Mouse (Mus musculus) left cerebral cortex, adult 18-20 months (tissue): ENCODE results near the gene Neurl1b. TPM values are rescaled to one million over a fixed set of nuclear protein-coding genes. Genes with fewer than 3 reads are reported as not detected.

Experiments
- DNase-seq, 2 experiments: peaks; one replicate each; pipeline ENCODE4 v3.0.0; 2021 to 2022; ENCODE audit warnings: low spot score in 2 of 2, mixed read lengths in 1 of 2
- total RNA-seq, 2 experiments: library from RNA; stranded (reverse); gene quantifications; 2 replicates each; pipeline ENCODE4 v1.2.3; 2021

The Neurl1b gene
- total RNA-seq, 2 experiments from 2014 or later: 75.1 to 77.0 TPM

- DNase-seq: no peak
Observed at GRCm38 (mm10) chr17:26449472-26449871, 34.8 kb downstream of the Neurl1b start.

GRCm38 (mm10) chr17:26451651-26452295 is 37.1 kb downstream of the Neurl1b start:
- peak; percentile 43 to 49 for DNase-seq

- DNase-seq: peak; percentile 72 to 73
Observed at GRCm38 (mm10) chr17:26452371-26452972, 37.8 kb downstream of the Neurl1b start.

- no peak for DNase-seq
Observed at GRCm38 (mm10) chr17:26457506-26457905, 42.9 kb downstream of the Neurl1b start.

- no peak for DNase-seq
Observed at GRCm38 (mm10) chr17:26458049-26458448, 43.4 kb downstream of the Neurl1b start.

- DNase-seq: peak; percentile 79 to 84
Observed at GRCm38 (mm10) chr17:26462634-26463170, 48.1 kb downstream of the Neurl1b start.

- DNase-seq: no peak
Observed at GRCm38 (mm10) chr17:26463432-26463831, 48.8 kb downstream of the Neurl1b start.

- DNase-seq: no peak
Observed at GRCm38 (mm10) chr17:26463984-26464383, 49.4 kb downstream of the Neurl1b start.

- DNase-seq: no peak
Observed at GRCm38 (mm10) chr17:26464481-26464880, 49.9 kb downstream of the Neurl1b start.

GRCm38 (mm10) chr17:26464972-26465371 is 50.3 kb downstream of the Neurl1b start:
- no peak for DNase-seq

GRCm38 (mm10) chr17:26466741-26467150 is 52.1 kb downstream of the Neurl1b start:
- DNase-seq: peak; percentile 70 to 83

- no peak for DNase-seq
Observed at GRCm38 (mm10) chr17:26467619-26468018, 53.0 kb downstream of the Neurl1b start.

- DNase-seq: no peak
Observed at GRCm38 (mm10) chr17:26468102-26468894, 53.7 kb downstream of the Neurl1b start.

GRCm38 (mm10) chr17:26476871-26477270 is 62.2 kb downstream of the Neurl1b start:
- no peak for DNase-seq

GRCm38 (mm10) chr17:26478672-26479071 is 64.0 kb downstream of the Neurl1b start:
- no peak for DNase-seq

GRCm38 (mm10) chr17:26479619-26480018 is 65.0 kb downstream of the Neurl1b start:
- DNase-seq: no peak

GRCm38 (mm10) chr17:26480956-26481355 is 66.3 kb downstream of the Neurl1b start:
- no peak for DNase-seq

GRCm38 (mm10) chr17:26484626-26485421 is 70.2 kb downstream of the Neurl1b start:
- DNase-seq: no peak

- DNase-seq: no peak
Observed at GRCm38 (mm10) chr17:26487266-26487665, 72.6 kb downstream of the Neurl1b start.

GRCm38 (mm10) chr17:26487917-26488316 is 73.3 kb downstream of the Neurl1b start:
- no peak for DNase-seq
